Mouse (Mus musculus): ENCODE data around the gene Zbtb44.

Zbtb44 gene

DNA sequence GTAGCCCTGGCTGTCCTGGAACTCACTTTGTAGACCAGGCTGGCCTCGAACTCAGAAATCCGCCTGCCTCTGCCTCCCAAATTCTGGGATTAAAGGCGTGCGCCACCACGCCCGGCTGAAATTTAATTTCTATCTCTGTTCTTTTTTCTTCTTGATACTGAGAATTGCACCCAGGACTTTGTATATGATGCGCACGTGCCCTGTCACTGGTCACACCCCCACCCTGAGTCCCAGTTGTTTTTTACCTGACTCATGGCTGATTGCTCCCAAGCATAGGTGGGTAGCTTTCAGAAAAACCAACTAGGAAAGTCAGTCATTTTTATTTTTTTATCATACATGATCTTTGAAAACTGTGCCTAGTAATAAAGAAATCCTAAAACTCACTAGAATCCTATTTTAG lies 40.3 kb downstream of the Zbtb44 start:
- DNase-seq (ENCODE audit: low read depth): no peak

DNA sequence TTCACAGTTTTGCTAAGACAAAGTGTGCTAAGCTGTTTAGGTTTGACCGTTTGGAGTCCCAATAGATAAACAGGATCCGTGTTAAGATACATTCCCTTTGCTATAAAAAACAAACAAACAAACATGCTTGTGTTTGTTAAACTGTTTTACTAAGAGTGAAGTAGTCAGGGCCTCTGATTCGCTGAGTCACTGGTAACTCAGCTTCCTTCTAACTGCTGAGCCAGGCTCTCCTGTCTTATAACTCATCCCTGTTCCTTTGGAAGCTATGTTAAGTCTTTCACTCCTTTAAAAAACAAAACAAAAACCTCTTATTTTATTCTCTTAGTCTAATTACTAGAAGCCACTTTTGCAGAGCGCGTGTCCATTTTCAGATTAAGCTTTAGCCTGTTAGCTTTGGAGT lies 41.8 kb downstream of the Zbtb44 start:
- DNase-seq (ENCODE audit: low read depth): no peak

DNA sequence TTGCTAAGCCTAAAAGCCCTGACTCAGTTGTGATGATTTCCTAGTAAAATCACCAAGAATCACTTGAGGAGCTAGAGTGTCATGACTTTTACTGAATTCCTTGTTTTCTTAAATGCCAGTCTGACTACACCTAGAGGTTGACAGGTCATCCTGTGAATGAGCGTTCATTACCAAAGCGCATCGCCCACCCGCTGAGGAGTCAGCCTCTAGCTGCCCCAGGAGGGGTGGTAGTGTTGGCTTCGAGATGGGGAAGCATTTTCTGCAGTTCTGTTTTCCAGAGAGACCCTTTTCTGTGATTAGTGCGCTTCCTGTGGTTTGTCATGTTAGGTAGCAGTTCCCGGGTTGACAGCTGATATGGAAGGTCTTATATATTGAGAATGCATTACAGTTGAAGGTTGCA lies 43.4 kb downstream of the Zbtb44 start:
- no peak for DNase-seq (ENCODE audit: low read depth)

DNA sequence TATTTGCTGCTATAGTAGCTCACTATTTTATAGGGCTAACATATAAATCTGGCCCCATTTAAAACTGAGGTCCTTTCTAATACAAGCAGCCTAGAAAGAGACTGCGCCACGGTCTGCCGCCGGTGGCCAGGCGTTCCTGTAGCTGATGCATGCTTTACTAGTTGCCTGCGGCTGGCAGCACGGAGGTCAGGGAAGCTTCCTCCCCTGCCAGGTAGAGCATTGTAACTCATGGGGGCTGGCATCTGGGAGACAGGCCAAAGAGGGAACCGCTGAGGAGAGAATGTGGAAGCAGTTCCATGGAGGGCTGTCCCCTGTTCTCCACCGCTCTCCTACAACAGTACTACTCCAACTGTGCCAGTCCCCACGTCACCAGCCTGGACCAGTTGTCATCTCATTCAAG lies 44.4 kb downstream of the Zbtb44 start:
- DNase-seq (ENCODE audit: low read depth): no peak

DNA sequence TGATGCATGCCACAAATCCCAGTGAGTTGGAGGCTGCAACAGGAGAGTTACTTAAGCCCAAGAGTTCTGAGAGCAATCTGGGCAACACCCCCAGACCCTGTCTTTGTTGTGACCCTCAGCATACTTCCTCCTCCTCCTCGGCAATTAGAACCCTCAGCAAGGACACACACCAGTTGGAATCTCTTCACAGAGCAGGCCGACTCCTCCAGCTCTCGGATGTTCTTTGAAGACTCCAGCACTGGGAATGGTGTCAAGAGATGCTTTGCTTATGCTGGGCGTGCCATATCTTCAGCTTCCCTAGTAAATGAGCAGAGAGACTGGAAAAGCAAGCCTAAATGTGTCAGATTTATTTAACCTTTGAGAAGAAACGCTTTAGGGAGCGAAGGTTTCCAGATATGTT lies 50.3 kb downstream of the Zbtb44 start:
- DNase-seq (ENCODE audit: low read depth): no peak

DNA sequence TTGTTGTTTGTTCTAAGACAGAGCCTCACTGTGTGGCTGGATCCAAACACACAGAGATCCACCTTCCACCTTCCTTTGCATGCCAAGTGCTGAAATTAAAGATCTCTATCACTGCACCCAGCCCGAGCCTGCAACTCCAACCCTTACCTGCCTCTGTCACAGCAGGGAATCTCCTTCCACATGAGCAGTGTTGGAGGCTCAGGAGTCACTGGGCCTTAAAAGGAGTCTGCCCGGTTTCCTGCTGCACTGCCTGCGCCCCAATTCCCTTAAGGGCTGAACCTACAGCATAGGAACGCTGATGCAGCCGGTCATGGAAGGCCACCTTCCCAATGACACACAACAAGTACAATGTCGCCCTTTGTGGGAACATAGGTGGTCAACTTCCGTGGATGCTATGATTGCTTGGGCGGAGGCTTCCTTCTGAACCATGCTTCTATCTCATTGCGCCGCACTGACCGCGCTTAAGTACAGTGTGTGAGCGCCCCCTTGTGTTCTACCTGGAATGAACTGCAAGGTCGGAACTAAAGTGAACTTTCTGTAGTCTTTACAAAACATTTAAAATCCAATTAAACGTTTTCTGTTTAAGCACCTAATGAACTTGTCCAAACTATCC lies 51.7 kb downstream of the Zbtb44 start:
- peak; percentile 80 for DNase-seq (ENCODE audit: low read depth)

DNA sequence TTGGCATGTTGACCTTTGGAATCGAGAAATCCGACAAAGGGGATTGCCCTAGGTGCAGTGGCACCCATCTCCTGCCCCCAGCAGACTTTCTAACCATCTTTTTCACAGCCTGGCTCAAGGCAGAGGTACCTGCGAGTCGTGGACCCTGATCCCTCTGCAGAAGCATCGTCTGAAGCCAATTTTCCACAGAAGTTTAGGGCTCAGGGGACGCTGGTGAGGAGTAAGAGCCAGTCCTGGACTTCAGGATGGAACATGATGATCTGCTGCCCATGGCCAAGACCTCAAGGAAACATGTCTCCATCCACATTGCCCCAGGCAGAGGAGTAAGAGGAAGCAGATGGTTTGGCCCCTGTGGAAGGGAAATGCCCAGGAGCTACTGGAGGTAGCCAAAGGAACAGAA lies 52.3 kb downstream of the Zbtb44 start:
- no peak for DNase-seq (ENCODE audit: low read depth)

DNA sequence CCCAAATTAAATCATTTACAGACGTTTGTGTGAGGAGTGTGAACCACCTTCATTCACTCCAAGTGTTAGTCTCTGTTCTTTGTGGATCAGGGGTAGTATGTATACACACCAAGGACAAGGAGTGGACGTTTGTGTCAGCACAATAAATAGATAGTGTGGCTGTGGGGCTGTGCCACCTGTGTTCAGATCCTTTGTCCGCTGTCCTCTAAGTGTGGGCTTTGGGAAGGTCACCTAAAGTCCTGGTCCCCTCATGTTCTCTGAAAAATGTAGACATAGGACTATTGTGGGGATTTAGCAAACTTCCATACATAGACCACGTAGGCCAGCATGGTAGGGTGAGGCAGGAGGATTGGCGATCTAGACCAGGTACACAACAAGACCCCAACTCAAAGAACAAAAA lies 55.1 kb downstream of the Zbtb44 start:
- no peak for DNase-seq (ENCODE audit: low read depth)

DNA sequence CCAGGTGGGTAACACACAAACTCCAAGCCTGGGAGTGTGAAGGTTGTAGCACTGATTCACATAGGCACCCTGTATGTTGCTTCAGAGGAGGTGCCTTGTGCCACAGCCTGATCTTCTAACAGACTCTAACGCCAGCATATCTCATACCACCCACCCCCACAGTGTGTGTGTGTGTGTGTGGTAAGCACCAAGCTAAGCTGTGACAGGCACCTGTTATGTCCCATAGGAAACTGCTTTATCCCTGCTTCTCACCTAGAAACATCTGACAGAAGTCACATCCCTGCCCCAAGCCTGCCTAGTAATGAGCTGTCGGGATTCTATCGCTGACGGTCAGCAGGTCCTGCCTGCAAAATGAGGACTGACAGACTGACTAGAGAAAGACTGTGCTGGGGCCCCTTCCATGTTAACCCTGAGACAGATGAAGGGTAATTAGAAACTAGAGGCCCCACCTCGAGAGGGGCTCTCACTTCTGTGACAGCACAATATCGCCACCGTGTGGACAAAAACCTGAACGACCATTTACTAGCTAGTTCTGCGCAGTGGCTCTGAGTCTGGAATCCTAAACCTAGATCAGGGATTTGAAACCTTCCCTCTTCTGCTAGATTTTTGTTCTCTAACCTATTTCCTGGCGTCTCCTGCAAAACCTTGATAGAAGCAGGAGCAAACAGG lies 55.8 kb downstream of the Zbtb44 start:
- DNase-seq (ENCODE audit: low read depth): peak; percentile 68

DNA sequence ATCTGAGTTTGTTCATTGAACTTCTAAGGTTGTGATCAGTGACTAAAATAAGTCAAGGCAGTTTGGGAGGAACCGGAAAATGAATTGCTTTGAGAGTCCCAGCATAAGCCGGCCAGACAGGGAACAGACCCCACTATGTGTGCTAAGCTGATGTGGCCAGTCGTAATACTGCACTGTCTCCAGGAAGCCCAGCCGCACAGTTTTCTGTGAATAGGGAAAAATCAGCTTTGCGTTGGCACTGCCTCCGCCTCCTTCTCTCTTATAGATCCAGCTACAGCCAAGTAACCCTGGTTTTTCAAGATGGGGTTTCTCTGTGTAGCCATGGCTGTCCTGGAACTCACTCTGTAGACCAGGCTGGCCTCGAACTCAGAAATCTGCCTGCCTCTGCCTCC lies 56.3 kb downstream of the Zbtb44 start:
- DNase-seq (ENCODE audit: low read depth): no peak

DNA sequence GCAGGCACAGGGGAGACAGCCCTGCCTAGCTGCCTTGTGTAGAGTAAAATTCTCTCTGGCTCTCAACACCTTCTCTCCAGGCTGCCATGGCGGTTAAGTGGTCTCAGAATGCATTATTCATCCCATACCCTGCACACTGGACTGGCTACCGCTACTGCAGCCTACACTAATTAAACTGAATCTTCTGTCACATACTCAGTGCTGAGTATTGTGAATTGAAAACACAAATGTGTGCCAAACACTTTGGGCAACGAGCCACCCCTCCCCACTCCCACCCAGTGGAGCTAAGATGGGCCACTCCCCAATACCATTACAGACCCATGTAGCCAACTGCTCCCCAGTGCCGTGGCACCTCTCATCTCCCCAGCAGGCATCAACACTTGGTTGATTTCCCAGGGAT lies 57.0 kb downstream of the Zbtb44 start:
- no peak for DNase-seq (ENCODE audit: low read depth)

DNA sequence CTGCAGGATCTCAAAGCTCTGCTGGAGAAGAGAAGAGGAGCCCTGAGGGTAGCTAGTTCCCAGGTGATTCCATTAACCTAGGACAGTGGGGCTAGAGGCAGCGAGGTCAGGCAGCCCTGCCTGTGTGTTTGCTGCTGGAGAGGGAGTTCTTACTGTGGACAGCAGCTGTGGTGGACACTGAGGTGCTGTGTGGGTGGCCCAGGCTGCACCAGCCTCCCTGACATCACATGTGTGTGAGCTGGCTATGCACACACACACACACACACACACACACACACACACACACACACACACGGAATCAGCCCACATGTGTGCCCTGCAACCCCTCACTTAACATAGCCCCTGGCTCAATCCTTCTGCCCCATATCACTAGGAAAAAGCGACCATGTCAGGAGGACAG lies 57.7 kb downstream of the Zbtb44 start:
- no peak for DNase-seq (ENCODE audit: low read depth)

DNA sequence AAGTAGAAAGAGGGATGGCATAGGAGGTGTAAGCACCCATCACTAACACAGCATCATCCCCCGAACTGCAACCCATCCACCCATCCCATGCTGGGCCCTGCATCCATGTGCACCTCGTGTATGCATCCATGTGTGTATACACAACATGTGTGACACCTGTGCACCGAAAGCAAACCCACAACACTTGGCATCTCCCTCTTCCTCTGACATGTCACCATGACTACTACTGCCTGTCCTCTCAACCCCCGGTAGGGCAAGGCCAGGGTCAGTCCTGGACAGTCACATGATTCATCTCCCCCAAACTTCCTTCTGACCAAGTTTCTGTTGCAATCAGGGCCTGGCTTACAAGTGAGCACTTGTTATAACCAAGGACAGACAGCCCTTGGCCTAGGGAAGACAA lies 58.4 kb downstream of the Zbtb44 start:
- no peak for DNase-seq (ENCODE audit: low read depth)

DNA sequence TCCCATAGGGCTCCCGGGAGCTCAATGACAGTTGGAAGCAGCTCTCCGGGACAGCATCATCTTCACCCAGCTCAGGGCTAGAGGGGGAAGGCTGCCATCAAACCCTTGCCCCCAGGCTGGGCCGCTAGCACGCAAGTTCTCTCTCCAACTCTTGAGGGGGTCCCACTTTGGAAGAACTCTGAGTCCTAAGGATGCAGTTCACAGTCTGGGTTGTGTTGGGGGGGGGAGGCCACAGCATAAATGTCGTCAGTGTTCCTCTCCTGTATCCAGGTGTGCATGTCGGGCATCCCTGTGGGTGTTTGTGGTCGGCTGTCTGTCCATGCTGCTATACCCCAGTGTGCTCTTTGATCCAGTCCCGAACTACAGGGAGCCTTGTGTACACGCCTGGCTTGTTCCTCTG lies 59.1 kb downstream of the Zbtb44 start:
- DNase-seq (ENCODE audit: low read depth): no peak

DNA sequence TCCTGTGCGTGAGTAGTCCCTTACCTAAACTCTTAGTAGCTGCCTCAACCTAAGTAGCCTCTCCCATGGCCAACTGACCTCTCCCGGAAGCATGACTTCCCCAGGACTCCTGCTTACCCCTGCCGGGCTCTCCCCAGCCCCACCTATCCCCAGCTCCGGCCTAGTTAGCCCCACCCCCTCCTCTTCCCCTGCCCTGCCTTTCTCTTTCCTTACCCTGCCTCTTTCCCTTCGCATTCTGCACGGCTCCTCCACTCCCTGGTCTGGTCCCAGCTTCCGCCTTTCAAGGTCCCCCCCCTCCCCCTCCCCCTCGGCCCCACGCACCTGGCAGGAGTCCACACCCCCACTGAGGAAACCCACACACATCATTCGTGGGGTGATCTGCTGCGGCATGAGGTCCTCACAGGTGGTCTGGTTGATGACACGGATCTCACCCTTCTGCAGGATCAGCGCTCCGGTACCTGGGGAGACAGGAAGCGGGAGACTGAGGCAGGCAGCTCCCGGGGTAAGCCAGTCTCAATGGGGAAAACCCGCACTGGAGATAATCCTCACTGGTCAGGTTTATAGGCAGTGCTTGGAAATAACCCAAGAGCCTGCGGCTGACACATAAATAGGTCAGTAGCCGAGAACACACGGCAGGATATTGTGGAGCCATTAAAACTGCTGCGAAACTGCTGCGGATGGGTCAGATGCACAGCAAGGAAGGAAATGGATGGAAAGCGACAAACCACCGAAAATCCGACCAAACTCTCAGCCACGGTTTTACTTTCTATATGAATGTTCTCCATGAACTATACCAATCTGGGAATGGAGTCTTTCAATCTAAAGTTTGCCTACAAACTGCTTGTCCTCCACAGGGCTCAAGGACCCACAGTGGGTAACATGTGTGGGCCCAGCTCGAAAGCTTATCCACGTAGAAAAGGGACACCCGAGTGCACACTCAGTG lies 59.9 kb downstream of the Zbtb44 start:
- DNase-seq (ENCODE audit: low read depth): no peak

DNA sequence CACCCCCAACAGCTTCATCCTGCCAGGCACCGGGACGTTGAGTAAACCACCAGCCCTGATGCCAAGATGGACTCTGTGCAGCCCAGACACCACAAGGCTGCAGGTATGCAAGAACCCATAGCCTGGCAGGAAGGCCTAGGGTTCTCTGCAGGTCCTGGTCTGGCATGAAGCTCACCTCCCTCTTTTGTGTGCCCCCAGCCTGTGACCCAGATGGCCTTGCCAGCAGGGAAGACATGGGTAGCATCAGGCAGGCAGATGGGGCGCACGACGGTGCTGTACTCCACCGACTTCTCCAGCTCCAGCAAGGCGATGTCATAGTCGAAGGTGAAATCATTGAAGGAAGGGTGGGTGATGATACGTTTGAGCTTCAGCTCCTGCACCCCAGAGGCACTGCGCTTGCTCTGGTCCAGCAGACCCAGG lies 60.7 kb downstream of the Zbtb44 start:
- DNase-seq (ENCODE audit: low read depth): no peak

DNA sequence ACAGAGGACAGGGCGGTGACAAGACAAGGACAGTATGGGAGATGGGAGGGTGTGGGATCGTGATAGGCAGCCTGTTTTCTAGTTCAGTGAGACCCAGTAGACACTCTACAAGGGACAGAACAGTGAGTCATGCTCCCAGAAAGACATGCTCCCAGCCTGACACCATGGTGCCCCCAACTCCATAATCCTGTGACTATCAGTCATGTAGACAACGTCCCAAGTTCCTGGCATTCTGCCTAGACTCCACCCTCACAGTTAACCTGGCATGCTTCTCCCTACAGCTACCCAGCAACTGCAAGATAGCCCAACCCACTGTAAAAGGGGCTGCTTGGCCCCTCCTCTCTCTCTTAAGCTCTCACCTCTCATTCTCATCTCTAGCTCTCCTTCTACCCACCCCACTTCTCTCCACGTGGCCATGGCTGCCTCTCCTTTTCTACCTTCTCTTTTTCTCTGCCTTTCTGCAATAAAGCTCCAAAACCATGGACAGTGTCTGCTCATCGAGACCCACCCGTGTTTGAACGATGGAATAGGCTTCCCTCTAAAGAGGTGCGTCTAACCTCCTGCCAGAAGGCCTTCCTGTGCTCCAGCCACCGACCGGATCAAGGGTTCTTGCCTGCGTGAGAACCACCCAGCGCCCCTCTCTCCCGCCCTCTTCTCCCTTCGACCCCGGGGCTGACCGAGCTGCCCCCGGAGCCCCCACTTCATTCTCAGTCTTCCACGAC lies 61.8 kb downstream of the Zbtb44 start:
- DNase-seq (ENCODE audit: low read depth): no peak

DNA sequence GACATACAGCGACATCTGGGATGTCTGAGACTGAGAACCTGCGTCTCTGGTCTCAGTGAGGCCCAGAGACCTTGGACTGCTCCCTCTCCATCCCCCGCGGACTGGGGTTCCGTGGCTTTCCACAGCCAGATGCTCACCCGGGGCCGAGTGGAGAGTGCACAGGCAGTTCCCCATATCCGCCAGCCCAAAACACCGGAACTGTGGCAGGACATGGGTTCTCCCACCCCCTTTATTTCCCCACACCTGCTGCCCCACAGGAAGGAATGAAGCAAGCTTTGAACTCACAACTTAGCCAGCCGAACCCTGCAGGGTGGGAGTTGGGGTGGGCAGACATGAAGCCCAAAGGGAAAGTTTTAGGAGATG lies 62.4 kb downstream of the Zbtb44 start:
- no peak for DNase-seq (ENCODE audit: low read depth)

DNA sequence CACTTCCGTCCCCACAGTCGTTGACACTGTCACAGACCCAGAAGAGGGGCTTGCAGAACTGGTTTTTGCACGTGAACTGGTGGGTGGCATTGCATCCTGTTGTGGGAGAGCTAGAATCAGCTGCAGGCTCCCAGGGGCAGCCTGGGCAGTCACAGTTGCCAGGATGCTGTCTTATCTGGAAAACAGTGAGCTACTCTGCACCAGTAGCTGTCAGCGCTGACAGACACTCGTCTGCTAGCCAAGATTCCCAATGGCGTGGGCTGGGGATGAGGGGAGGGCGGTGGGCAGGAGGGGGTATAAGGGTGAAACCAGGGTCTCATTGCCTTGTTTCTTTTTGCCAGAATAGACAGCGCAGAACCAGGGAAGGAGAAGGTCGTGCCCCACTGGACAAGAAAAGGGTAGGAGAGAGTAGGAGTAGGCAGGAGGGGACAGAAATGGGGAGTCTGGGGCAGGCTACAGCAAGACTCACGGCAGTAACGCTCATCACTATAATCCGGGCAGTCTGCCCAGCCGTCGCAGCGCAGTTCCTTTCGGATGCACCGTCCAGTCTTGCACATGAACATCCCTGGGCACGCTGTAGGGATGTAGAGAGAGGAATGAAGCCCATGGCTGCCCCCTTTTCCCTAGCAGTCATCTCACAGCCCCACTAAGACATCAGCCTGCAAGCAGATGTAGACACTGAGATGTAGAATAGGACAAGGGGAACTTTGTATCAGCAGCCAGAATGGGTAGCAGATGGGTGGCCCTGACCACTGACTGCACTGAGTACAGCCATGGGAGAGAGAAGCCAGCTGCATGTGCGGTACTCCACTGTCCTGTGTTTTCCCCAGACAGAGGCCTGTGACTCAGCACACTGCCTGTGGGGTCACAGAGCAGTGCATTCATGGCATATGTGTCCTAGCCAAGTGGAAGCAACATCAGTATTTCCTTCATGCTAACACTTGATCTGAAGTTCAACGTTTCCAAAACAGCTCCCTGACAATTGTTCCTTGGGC lies 66.9 kb downstream of the Zbtb44 start:
- no peak for DNase-seq (ENCODE audit: low read depth)

DNA sequence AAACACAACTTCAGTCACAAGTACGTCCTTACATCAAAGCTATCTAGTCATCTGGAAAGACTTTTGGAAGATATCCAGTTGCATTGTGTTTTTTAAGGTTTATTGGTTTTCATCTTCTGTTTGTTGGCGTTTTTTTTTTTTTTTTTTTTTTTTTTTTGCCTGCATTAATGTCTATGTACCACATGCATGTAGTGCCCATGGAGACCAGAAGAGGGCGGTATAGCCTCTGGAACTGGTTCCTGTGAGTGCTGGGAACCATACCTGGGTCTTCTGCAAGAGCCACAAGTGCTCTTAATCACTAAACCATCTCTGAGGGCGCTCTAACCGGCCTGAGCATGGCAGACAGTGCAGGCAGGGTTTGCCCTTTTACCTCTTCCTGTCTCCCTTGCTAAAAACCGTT lies 67.7 kb downstream of the Zbtb44 start:
- no peak for DNase-seq (ENCODE audit: low read depth)

DNA sequence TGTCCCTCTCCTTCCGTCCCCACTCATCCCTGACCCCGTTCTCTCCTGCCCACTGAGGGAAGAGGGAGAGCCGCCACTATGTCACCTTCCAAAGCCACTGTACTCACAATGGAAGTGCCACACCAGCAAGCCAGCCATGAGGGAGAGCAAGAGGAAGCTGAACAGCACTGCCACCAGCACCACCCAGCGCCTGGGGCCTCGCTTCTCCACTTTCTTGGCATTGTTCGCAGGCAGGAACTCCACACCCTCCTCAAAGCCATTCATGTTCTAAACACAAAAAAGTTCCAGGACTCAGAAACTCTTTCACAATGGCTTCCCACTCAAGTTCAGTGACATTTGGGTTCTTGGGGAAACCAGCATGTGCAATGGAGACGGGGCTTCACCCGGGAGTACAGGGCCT lies 78.0 kb downstream of the Zbtb44 start:
- DNase-seq (ENCODE audit: low read depth): no peak
